Mouse (Mus musculus): ENCODE measurements around the gene Olfr616. TPM values are rescaled to one million over a fixed set of nuclear protein-coding genes. Genes with fewer than 3 reads are reported as not detected.
"Not testable (repeated sequence)": the region's sequence is repeated elsewhere in the genome, so short reads cannot be mapped to it uniquely, and the experiment has no call there.

Gene Olfr616
- not detected in 2 replicates for polyA plus RNA-seq (2012; ENCODE audit: insufficient read depth, insufficient read length, missing spikeins)

DNA sequence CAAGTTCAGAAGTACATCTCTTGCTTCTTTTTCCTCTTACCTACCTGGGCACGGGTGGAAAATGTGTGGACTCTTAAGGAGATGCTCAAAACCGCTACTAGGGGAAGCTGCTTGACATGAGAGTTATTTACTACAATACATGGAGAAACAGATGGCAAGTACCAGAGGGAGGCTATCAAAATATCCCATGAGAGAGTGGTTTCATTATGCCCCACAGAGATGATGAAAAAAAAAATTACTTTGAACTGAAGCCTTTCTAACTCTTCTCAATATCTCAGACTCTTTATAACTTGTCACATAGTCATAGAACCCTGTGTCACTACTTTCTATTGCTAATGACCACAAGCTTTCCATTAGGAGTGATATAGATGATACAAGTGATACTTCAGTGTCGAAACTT is at the start of gene Olfr616:
Olfr616 (minus strand) TSS at position 101 of the 400 bp plus-strand sequence.
- H3K4me1 ChIP-seq (ENCODE audit: control insufficient read depth, insufficient read depth, insufficient read length, low read length): no peaks in the 10 kb centered on the region
- H3K4me3 ChIP-seq (ENCODE audit: insufficient read depth, low read depth, low read length): no peak within 1 kb of the TSS
- H3K27ac ChIP-seq (replicated peaks; ENCODE audit: low read depth, low read length): no peak within 1 kb of the TSS

DNA sequence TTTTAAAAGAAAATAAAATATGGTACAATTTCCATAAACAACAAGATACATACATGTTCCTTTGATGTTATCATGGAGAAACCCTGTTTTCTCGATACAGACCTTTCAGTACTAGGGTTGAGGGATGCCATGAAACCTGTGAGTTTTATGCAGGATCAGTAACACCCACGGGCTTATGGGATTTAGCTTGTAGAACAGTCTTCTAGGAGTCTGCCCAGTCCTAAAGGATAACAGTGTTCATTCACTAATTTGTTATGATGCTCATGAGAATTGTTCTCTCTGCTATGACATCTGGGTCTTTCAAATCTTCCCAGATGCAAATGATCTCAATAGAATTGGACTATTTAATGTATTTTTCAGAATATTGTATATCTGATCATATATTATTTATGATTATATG is 43.5 kb upstream of the Olfr616 start, which contains the start of gene Olfr620:
Olfr620 (minus strand) TSS at position 101 of the 400 bp plus-strand sequence.
- Histone ChIP-seq H3K4me1 (ENCODE audit: control insufficient read depth, insufficient read depth, insufficient read length, low read length) (no peaks in the 10 kb centered on the region), H3K4me3 (ENCODE audit: insufficient read depth, low read depth, low read length) (no peak within 1 kb of the TSS), H3K27ac (replicated peaks; ENCODE audit: low read depth, low read length) (no peak within 1 kb of the TSS)

DNA sequence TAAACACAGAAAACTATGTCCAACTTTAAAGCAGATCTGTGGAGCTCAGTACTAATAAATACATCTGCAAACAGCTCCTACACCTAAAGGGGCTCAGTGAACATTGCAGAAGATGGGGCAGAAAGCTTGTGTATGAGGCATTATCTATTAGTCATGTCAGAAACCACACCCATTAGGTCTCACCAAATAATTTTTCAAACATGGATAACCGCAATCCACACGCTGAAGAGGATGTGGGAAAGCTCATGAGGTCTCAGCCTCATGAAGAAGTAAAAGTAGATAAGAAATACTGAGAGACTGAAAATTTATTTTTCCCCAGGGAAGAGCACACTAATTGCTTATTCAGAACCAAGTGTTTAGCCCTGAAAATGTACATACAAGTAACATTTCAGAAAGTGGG is 38.5 kb upstream of the Olfr616 start:
- Histone ChIP-seq H3K4me3 (ENCODE audit: insufficient read depth, low read depth, low read length) (no peak overlapping the region), H3K4me1 (ENCODE audit: control insufficient read depth, insufficient read depth, insufficient read length, low read length) (no peaks in the 10 kb centered on the region), H3K27ac (replicated peaks; ENCODE audit: low read depth, low read length) (no peak overlapping the region)

GRCm38 (mm10) chr7:103600275-103600674 is 31.3 kb upstream of the Olfr616 start, which contains the start of gene Olfr619:
Gene Olfr619, plus strand, starts transcription at chr7:103600575.
- no peaks in the 10 kb centered on the region for H3K4me1 ChIP-seq (ENCODE audit: control insufficient read depth, insufficient read depth, insufficient read length, low read length)
- no peak within 1 kb of the TSS for H3K4me3 ChIP-seq (ENCODE audit: insufficient read depth, low read depth, low read length)
- H3K27ac ChIP-seq (replicated peaks; ENCODE audit: low read depth, low read length): no peak within 1 kb of the TSS

DNA sequence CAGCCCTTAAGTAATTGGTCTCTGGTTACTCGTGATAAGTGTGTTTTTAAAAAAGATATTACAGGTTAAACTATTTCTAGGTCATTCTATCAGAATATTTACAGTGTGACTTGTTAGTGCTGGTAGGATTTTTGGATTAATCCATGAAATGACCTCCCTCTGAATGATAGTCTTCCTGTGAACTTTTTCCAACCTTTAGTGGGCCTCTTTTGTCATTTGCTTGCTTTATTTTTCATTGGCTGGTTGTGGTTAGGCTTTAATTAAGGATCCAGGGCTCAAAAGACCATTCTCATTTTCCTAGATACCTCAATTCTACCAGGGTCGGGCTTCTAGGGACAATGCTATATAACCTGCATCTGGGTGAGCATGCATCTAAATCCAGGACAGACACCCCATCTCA is 20.9 kb upstream of the Olfr616 start, which contains the start of gene Olfr618:
Olfr618 (plus strand) TSS at position 301 of the 400 bp plus-strand sequence.
- Histone ChIP-seq H3K4me1 (ENCODE audit: control insufficient read depth, insufficient read depth, insufficient read length, low read length) (no peaks in the 10 kb centered on the region), H3K27ac (replicated peaks; ENCODE audit: low read depth, low read length) (no peak within 1 kb of the TSS), H3K4me3 (ENCODE audit: insufficient read depth, low read depth, low read length) (no peak within 1 kb of the TSS)

- Histone ChIP-seq H3K27ac (replicated peaks; ENCODE audit: low read depth, low read length) (no peak within 1 kb of the TSS), H3K4me3 (ENCODE audit: insufficient read depth, low read depth, low read length) (no peak within 1 kb of the TSS), H3K4me1 (ENCODE audit: control insufficient read depth, insufficient read depth, insufficient read length, low read length) (no peaks in the 10 kb centered on the region)
Observed at GRCm38 (mm10) chr7:103572761-103573160, 3.8 kb upstream of the Olfr616 start, which contains the start of gene Olfr617. Gene Olfr617, plus strand, starts transcription at chr7:103573061.

GRCm38 (mm10) chr7:103555779-103556178 is 13.2 kb downstream of the Olfr616 start, which contains the start of gene Olfr615:
Gene Olfr615, plus strand, starts transcription at chr7:103556079.
- no peak within 1 kb of the TSS for H3K4me3 ChIP-seq (ENCODE audit: insufficient read depth, low read depth, low read length)
- H3K27ac ChIP-seq (replicated peaks; ENCODE audit: low read depth, low read length): no peak within 1 kb of the TSS
- no peaks in the 10 kb centered on the region for H3K4me1 ChIP-seq (ENCODE audit: control insufficient read depth, insufficient read depth, insufficient read length, low read length)

GRCm38 (mm10) chr7:103547774-103548173 is 21.2 kb downstream of the Olfr616 start, which contains the start of gene Olfr613:
Gene Olfr613, plus strand, starts transcription at chr7:103548074.
- Histone ChIP-seq H3K4me3 (ENCODE audit: insufficient read depth, low read depth, low read length) (no peak within 1 kb of the TSS), H3K4me1 (ENCODE audit: control insufficient read depth, insufficient read depth, insufficient read length, low read length) (no peaks in the 10 kb centered on the region), H3K27ac (replicated peaks; ENCODE audit: low read depth, low read length) (no peak within 1 kb of the TSS)

DNA sequence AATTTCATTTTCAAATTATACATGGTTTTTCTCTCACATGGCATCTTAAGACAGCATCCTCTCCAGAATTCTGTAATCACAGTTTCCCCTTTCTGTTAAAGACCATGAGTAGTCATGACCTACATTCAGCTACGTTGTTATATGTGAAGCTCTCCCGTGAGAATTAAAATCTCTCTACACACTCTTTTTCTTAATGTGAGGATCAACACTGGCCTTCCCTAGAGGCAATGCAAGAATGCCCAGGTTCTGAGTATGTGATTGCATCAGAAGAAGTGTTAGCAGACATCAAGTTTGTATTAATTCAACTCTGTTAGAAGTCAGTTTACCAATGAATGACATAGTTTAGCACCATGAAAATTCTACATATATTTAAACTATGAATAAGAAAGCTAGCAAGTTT is 26.3 kb downstream of the Olfr616 start, which contains the start of gene Olfr612:
Olfr612 (minus strand) TSS at position 101 of the 400 bp plus-strand sequence.
- not testable (repeated sequence) for H3K27ac ChIP-seq (replicated peaks; ENCODE audit: low read depth, low read length); H3K4me1 ChIP-seq (ENCODE audit: control insufficient read depth, insufficient read depth, insufficient read length, low read length); H3K4me3 ChIP-seq (ENCODE audit: insufficient read depth, low read depth, low read length)

- not testable (repeated sequence) for H3K27ac ChIP-seq (replicated peaks; ENCODE audit: low read depth, low read length); H3K4me1 ChIP-seq (ENCODE audit: control insufficient read depth, insufficient read depth, insufficient read length, low read length); H3K4me3 ChIP-seq (ENCODE audit: insufficient read depth, low read depth, low read length)
Observed at GRCm38 (mm10) chr7:103520746-103521145, 48.2 kb downstream of the Olfr616 start, which contains the start of gene Olfr611. Gene Olfr611, minus strand, starts transcription at chr7:103520846.

Other genes with a start within 250 kb of the Olfr616 start
- gene Olfr598, start 245.6 kb downstream of the Olfr616 start, polyA plus RNA-seq (2012; ENCODE audit: insufficient read depth, insufficient read length, missing spikeins): not detected in 2 replicates
- not detected in 2 replicates for gene Olfr599, start 233.2 kb downstream of the Olfr616 start, polyA plus RNA-seq (2012; ENCODE audit: insufficient read depth, insufficient read length, missing spikeins)
- not detected in 2 replicates for gene Olfr600, start 219.5 kb downstream of the Olfr616 start, polyA plus RNA-seq (2012; ENCODE audit: insufficient read depth, insufficient read length, missing spikeins)
- gene Olfr601, start 206.5 kb downstream of the Olfr616 start, polyA plus RNA-seq (2012; ENCODE audit: insufficient read depth, insufficient read length, missing spikeins): not detected in 2 replicates
- gene Olfr603, start 183.0 kb downstream of the Olfr616 start, polyA plus RNA-seq (2012; ENCODE audit: insufficient read depth, insufficient read length, missing spikeins): not detected in 2 replicates
- gene Usp17lc, start 154.1 kb downstream of the Olfr616 start, polyA plus RNA-seq (2012; ENCODE audit: insufficient read depth, insufficient read length, missing spikeins): not detected in 2 replicates
- not detected in 2 replicates for gene Olfr605, start 123.7 kb downstream of the Olfr616 start, polyA plus RNA-seq (2012; ENCODE audit: insufficient read depth, insufficient read length, missing spikeins)
- gene Olfr606, start 120.1 kb downstream of the Olfr616 start, polyA plus RNA-seq (2012; ENCODE audit: insufficient read depth, insufficient read length, missing spikeins): not detected in 2 replicates
- not detected in 2 replicates for gene Olfr607, start 105.0 kb downstream of the Olfr616 start, polyA plus RNA-seq (2012; ENCODE audit: insufficient read depth, insufficient read length, missing spikeins)
- gene Olfr608, start 99.3 kb downstream of the Olfr616 start, polyA plus RNA-seq (2012; ENCODE audit: insufficient read depth, insufficient read length, missing spikeins): not detected in 2 replicates
- gene Olfr609, start 71.1 kb downstream of the Olfr616 start, polyA plus RNA-seq (2012; ENCODE audit: insufficient read depth, insufficient read length, missing spikeins): not detected in 2 replicates
- gene Olfr610, start 57.0 kb downstream of the Olfr616 start, polyA plus RNA-seq (2012; ENCODE audit: insufficient read depth, insufficient read length, missing spikeins): not detected in 2 replicates
- not detected in 2 replicates for gene Olfr611, start 48.3 kb downstream of the Olfr616 start, polyA plus RNA-seq (2012; ENCODE audit: insufficient read depth, insufficient read length, missing spikeins)
- not detected in 2 replicates for gene Olfr612, start 26.4 kb downstream of the Olfr616 start, polyA plus RNA-seq (2012; ENCODE audit: insufficient read depth, insufficient read length, missing spikeins)
- not detected in 2 replicates for gene Olfr613, start 21.1 kb downstream of the Olfr616 start, polyA plus RNA-seq (2012; ENCODE audit: insufficient read depth, insufficient read length, missing spikeins)
- not detected in 2 replicates for gene Olfr615, start 13.1 kb downstream of the Olfr616 start, polyA plus RNA-seq (2012; ENCODE audit: insufficient read depth, insufficient read length, missing spikeins)
- not detected in 2 replicates for gene Olfr617, start 3.9 kb upstream of the Olfr616 start, polyA plus RNA-seq (2012; ENCODE audit: insufficient read depth, insufficient read length, missing spikeins)
- not detected in 2 replicates for gene Olfr618, start 21.0 kb upstream of the Olfr616 start, polyA plus RNA-seq (2012; ENCODE audit: insufficient read depth, insufficient read length, missing spikeins)
- gene Olfr619, start 31.4 kb upstream of the Olfr616 start, polyA plus RNA-seq (2012; ENCODE audit: insufficient read depth, insufficient read length, missing spikeins): not detected in 2 replicates
- gene Olfr620, start 43.4 kb upstream of the Olfr616 start, polyA plus RNA-seq (2012; ENCODE audit: insufficient read depth, insufficient read length, missing spikeins): not detected in 2 replicates
- gene Olfr622, start 73.6 kb upstream of the Olfr616 start, polyA plus RNA-seq (2012; ENCODE audit: insufficient read depth, insufficient read length, missing spikeins): not detected in 2 replicates
- not detected in 2 replicates for gene Olfr623, start 94.6 kb upstream of the Olfr616 start, polyA plus RNA-seq (2012; ENCODE audit: insufficient read depth, insufficient read length, missing spikeins)
- gene Olfr624, start 102.0 kb upstream of the Olfr616 start, polyA plus RNA-seq (2012; ENCODE audit: insufficient read depth, insufficient read length, missing spikeins): not detected in 2 replicates
- not detected in 2 replicates for gene Olfr625-ps1, start 113.6 kb upstream of the Olfr616 start, polyA plus RNA-seq (2012; ENCODE audit: insufficient read depth, insufficient read length, missing spikeins)
- gene Olfr243, start 145.5 kb upstream of the Olfr616 start, polyA plus RNA-seq (2012; ENCODE audit: insufficient read depth, insufficient read length, missing spikeins): not detected in 2 replicates
- gene Olfr628, start 161.2 kb upstream of the Olfr616 start, polyA plus RNA-seq (2012; ENCODE audit: insufficient read depth, insufficient read length, missing spikeins): not detected in 2 replicates
- not detected in 2 replicates for gene Olfr629, start 175.8 kb upstream of the Olfr616 start, polyA plus RNA-seq (2012; ENCODE audit: insufficient read depth, insufficient read length, missing spikeins)
- gene Olfr630, start 188.2 kb upstream of the Olfr616 start, polyA plus RNA-seq (2012; ENCODE audit: insufficient read depth, insufficient read length, missing spikeins): not detected in 2 replicates
- not detected in 2 replicates for gene Olfr69, start 202.5 kb upstream of the Olfr616 start, polyA plus RNA-seq (2012; ENCODE audit: insufficient read depth, insufficient read length, missing spikeins)
- gene Olfr68, start 210.6 kb upstream of the Olfr616 start, polyA plus RNA-seq (2012; ENCODE audit: insufficient read depth, insufficient read length, missing spikeins): not detected in 2 replicates
- not detected in 2 replicates for gene Olfr67, start 222.7 kb upstream of the Olfr616 start, polyA plus RNA-seq (2012; ENCODE audit: insufficient read depth, insufficient read length, missing spikeins)
- 87.6 and 749 TPM in 2 replicates for gene Hbb-bt, start 244.9 kb upstream of the Olfr616 start, polyA plus RNA-seq (2012; ENCODE audit: insufficient read depth, insufficient read length, missing spikeins)

Data from brown adipose tissue, adult 24 weeks (tissue).